Mouse (Mus musculus) CH12.LX (cell line): ENCODE data around the gene Ccdc182. TPM values are rescaled to one million over a fixed set of nuclear protein-coding genes. Genes with fewer than 3 reads are reported as not detected.
A peak's percentile ranks its signal among the peaks of the same experiment; 100 is the strongest.

Experiments
- DNase-seq: peaks from one replicate; pipeline ENCODE4 v3.0.0-alpha.2; 2013; ENCODE audit errors: extremely low read depth
- H3K27ac ChIP-seq: 2 replicates; pipeline ENCODE4 v1.5.1; 2012; ENCODE audit warnings: low read depth, mild to moderate bottlenecking, control low read depth, moderate library complexity; ENCODE audit not compliant: insufficient read depth
- H3K27me3 ChIP-seq: replicated peaks from 2 replicates; pipeline ENCODE3; 2012; ENCODE audit warnings: inconsistent platforms
- H3K36me3 ChIP-seq, 2 experiments: replicated peaks in 1 of 2; 2 replicates each; pipeline versions ENCODE3 to v1.6.1; 2012; ENCODE audit warnings: inconsistent platforms in 1 of 2, low read length in 1 of 2, mild to moderate bottlenecking in 1 of 2, mixed read lengths in 1 of 2, moderate library complexity in 1 of 2; ENCODE audit not compliant: control insufficient read depth in 1 of 2, insufficient read depth in 1 of 2
- H3K4me1 ChIP-seq, 2 experiments: 2 replicates each; pipeline ENCODE4 v1.6.1; 2012; ENCODE audit warnings: inconsistent platforms in 1 of 2, moderate library complexity in 1 of 2; ENCODE audit not compliant: insufficient read depth in 2 of 2, control insufficient read depth in 1 of 2
- H3K4me2 ChIP-seq: 2 replicates; pipeline ENCODE4 v1.6.1; 2012; ENCODE audit warnings: low read depth, mild to moderate bottlenecking, control low read depth; ENCODE audit not compliant: poor library complexity, insufficient read depth, severe bottlenecking
- H3K4me3 ChIP-seq, 3 experiments: fragments of 150-350 bp in 1 of 3; sonication (generic) in 1 of 3; replicated peaks in 1 of 3; 2 replicates each; pipeline versions ENCODE3 to v1.5.1; 2011 to 2012; ENCODE audit warnings: low read depth in 2 of 3, low read length in 2 of 3, mild to moderate bottlenecking in 2 of 3, moderate library complexity in 2 of 3, control low read depth in 1 of 3, improper control_type of control experiment in 1 of 3, inconsistent platforms in 1 of 3, mixed read lengths in 1 of 3; ENCODE audit not compliant: poor library complexity in 1 of 3
- H3K79me2 ChIP-seq: replicated peaks from 2 replicates; pipeline ENCODE4 v1.6.1; 2012; ENCODE audit warnings: mild to moderate bottlenecking, moderate library complexity; ENCODE audit not compliant: control insufficient read depth, poor library complexity, insufficient read depth, severe bottlenecking; ENCODE audit errors: extremely low read depth
- H3K9ac ChIP-seq: 2 replicates; pipeline ENCODE4 v1.6.1; 2012; ENCODE audit warnings: low read depth, mild to moderate bottlenecking, control low read depth, moderate library complexity; ENCODE audit not compliant: insufficient read depth
- H3K9me3 ChIP-seq: replicated peaks from 2 replicates; pipeline ENCODE3; 2012; ENCODE audit warnings: low read length, inconsistent platforms, mixed read lengths
- BHLHE40 ChIP-seq: IDR thresholded peaks from 2 replicates; pipeline ENCODE4 v1.6.1; 2011; ENCODE audit warnings: mild to moderate bottlenecking, low read depth, low read length, improper control_type of control experiment
- CHD2 ChIP-seq: IDR thresholded peaks from 2 replicates; pipeline ENCODE4 v1.6.1; 2011; ENCODE audit warnings: low read length, improper control_type of control experiment
- CTCF ChIP-seq, 2 experiments: IDR thresholded peaks in 1 of 2; conservative IDR thresholded peaks in 1 of 2; 2 replicates each; pipeline ENCODE4 v1.5.1; 2011 to 2012; ENCODE audit warnings: low read depth in 2 of 2, low read length in 2 of 2, improper control_type of control experiment in 1 of 2, inconsistent platforms in 1 of 2, mild to moderate bottlenecking in 1 of 2, moderate library complexity in 1 of 2
- E2F4 ChIP-seq: IDR thresholded peaks from 2 replicates; pipeline ENCODE4 v1.6.1; 2011; ENCODE audit warnings: low read depth, low read length, improper control_type of control experiment; ENCODE audit not compliant: insufficient replicate concordance
- HCFC1 ChIP-seq: IDR thresholded peaks from 2 replicates; pipeline ENCODE4 v1.6.1; 2012; ENCODE audit warnings: low read depth, mild to moderate bottlenecking, inconsistent platforms, low read length, improper control_type of control experiment
- IRF4 ChIP-seq: IDR thresholded peaks from 2 replicates; pipeline ENCODE4 v1.6.1; 2014; ENCODE audit warnings: low read depth, mild to moderate bottlenecking, inconsistent platforms, low read length, improper control_type of control experiment
- JUND ChIP-seq: conservative IDR thresholded peaks from 2 replicates; pipeline ENCODE4 v1.6.1; 2011; ENCODE audit warnings: low read depth, low read length, improper control_type of control experiment
- KAT2A ChIP-seq: IDR thresholded peaks from 2 replicates; pipeline ENCODE4 v1.6.1; 2012; ENCODE audit warnings: low read length, improper control_type of control experiment, inconsistent platforms; ENCODE audit not compliant: insufficient replicate concordance
- MAFK ChIP-seq: IDR thresholded peaks from 2 replicates; pipeline ENCODE4 v1.6.1; 2011; ENCODE audit warnings: low read length, improper control_type of control experiment; ENCODE audit not compliant: insufficient replicate concordance
- MAX ChIP-seq: IDR thresholded peaks from 2 replicates; pipeline ENCODE4 v1.6.1; 2011; ENCODE audit warnings: low read length, improper control_type of control experiment
- MXI1 ChIP-seq: IDR thresholded peaks from 2 replicates; pipeline ENCODE4 v1.6.1; 2011; ENCODE audit warnings: mild to moderate bottlenecking, low read depth, low read length, improper control_type of control experiment
- RAD21 ChIP-seq: IDR thresholded peaks from 2 replicates; pipeline ENCODE4 v1.6.1; 2011; ENCODE audit warnings: low read depth, mild to moderate bottlenecking, low read length, improper control_type of control experiment, moderate library complexity
- SIN3A ChIP-seq: IDR thresholded peaks from 2 replicates; pipeline ENCODE4 v1.6.1; 2012; ENCODE audit warnings: low read length, improper control_type of control experiment, inconsistent platforms
- SMC3 ChIP-seq: IDR thresholded peaks from 2 replicates; pipeline ENCODE4 v1.6.1; 2011; ENCODE audit warnings: low read depth, low read length, improper control_type of control experiment
- TBP ChIP-seq: conservative IDR thresholded peaks from 2 replicates; pipeline ENCODE4 v1.6.1; 2011; ENCODE audit warnings: low read depth, low read length, improper control_type of control experiment
- USF1 ChIP-seq: IDR thresholded peaks from 2 replicates; pipeline ENCODE4 v1.6.1; 2014; ENCODE audit warnings: low read depth, mild to moderate bottlenecking, inconsistent platforms, low read length, improper control_type of control experiment
- ZC3H11A ChIP-seq: IDR thresholded peaks from 2 replicates; pipeline ENCODE4 v1.6.1; 2012; ENCODE audit warnings: low read depth, mild to moderate bottlenecking, inconsistent platforms, low read length, improper control_type of control experiment
- ZMIZ1 ChIP-seq: IDR thresholded peaks from 2 replicates; pipeline ENCODE4 v1.6.1; 2012; ENCODE audit warnings: low read depth, mild to moderate bottlenecking, inconsistent platforms, low read length, improper control_type of control experiment
- ZNF384 ChIP-seq: IDR thresholded peaks from 2 replicates; pipeline ENCODE4 v1.6.1; 2012; ENCODE audit warnings: low read depth, low read length, improper control_type of control experiment, inconsistent platforms
- dilution Hi-C: fragments of 300-500 bp; cut with MboI; formaldehyde crosslinking; loops from 2 replicates; pipeline ENCODE4 v1.14.3; 2020; ENCODE audit warnings: low sequenced_read_pairs; ENCODE audit not compliant: extremely low pct_unique_long_range_greater_than_20kb, extremely low pct_ligation_motif_present
- in situ Hi-C: fragments of 300-500 bp; cut with MboI; formaldehyde crosslinking; loops from 3 replicates; pipeline ENCODE4 v1.14.3; 2019; ENCODE audit warnings: low sequenced_read_pairs, low pct_ligation_motif_present, low pct_unique_long_range_greater_than_20kb, mixed read lengths
- polyA plus RNA-seq: library from polyadenylated mRNA; unstranded; fragments of >175 nt; gene quantifications from 2 replicates; pipeline ENCODE4 v1.2.1, GENCODE M21; 2012; ENCODE audit warnings: low read depth; ENCODE audit not compliant: insufficient read length
- total RNA-seq, 2 experiments: library from RNA; depleted of rRNA; stranded (reverse); fragments of 300-350 nt in 1 of 2; fragments of >200 nt in 1 of 2; gene quantifications; 2 replicates each; pipeline ENCODE4 v1.2.3; 2012 to 2014

Ccdc182 gene
- total and polyA plus RNA-seq, 3 experiments, result not detected

DNA sequence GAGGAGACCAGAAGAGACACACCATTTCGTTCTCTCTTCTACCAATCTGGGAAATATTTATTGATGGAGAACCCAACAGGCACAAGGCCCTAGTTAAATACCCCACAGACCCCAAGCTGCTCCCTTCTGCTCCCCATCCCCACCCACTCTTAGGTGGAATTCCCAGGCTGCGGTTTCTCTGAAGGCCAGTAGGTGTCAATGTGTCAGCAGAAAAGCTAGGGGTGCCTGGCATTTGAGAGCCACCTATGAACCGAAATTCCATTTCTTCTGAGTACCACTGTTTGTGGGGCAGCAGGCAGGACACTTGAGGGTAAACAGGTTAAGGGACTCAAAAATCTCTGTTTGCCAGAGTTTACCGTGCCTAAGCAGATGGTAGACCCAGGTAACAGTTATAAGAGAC lies 2.2 kb upstream of the Ccdc182 start:
- dilution Hi-C loops, result no loop called here
- H3K36me3 ChIP-seq, result no peaks in the 10 kb centered on the region
- no peak overlapping the region for H3K27ac ChIP-seq
- no peak overlapping the region for H3K9ac ChIP-seq
- H3K27me3 ChIP-seq, result no peaks in the 10 kb centered on the region
- no peak overlapping the region for H3K4me3 ChIP-seq
- H3K79me2 ChIP-seq, result no peaks in the 10 kb centered on the region
- H3K9me3 ChIP-seq, result no peaks in the 10 kb centered on the region
- H3K4me1 ChIP-seq, result no peaks in the 10 kb centered on the region
- in situ Hi-C loops, result loop anchor here (10.0 kb wide), 1 partner anchor 533 kb away; no protein-coding TSS in a partner anchor
- TF ChIP-seq ZC3H11A (peak; percentile 44), SMC3 (peak; percentile 74), IRF4 (0 out of 2 replicates have a peak, but pooled peaks have one; percentile 11), JUND (no peak), CTCF (conservative IDR thresholded peaks at IDR 0.05 in 1 of 2, IDR thresholded peaks at IDR 0.05 in 1 of 2; ENCODE audit: low read depth in 2 of 2, low read length in 2 of 2) (peak in 1 of 2 experiments; percentile 81; a peak in 2 of 4 replicates), RAD21 (peak; percentile 85), ZMIZ1 (no peak)
- DNase-seq, result peak; percentile 17
- no peak overlapping the region for H3K4me2 ChIP-seq

- DNase-seq, result no peak
- dilution Hi-C loops (no loop called here), in situ Hi-C loops (loop anchor here (10.0 kb wide), 1 partner anchor 530 kb away; no protein-coding TSS in a partner anchor)
- Histone ChIP-seq H3K9me3 (no peaks in the 10 kb centered on the region), H3K9ac (no peak overlapping the region), H3K4me3 (no peak overlapping the region), H3K27ac (no peak overlapping the region), H3K4me2 (no peak overlapping the region), H3K79me2 (no peaks in the 10 kb centered on the region), H3K36me3 (no peaks in the 10 kb centered on the region), H3K4me1 (no peaks in the 10 kb centered on the region), H3K27me3 (no peaks in the 10 kb centered on the region)
- no peak for TF ChIP-seq ZMIZ1
- TF ChIP-seq USF1, result no peak
- TF ChIP-seq HCFC1, result no peak
- TF ChIP-seq ZNF384, result no peak
- no peak for TF ChIP-seq SMC3
- TF ChIP-seq BHLHE40, result no peak
- TF ChIP-seq MAX, result no peak
- no peak for TF ChIP-seq MAFK
- no peak for TF ChIP-seq MXI1
- no peak for TF ChIP-seq TBP
- no peak for TF ChIP-seq SIN3A
- no peak for TF ChIP-seq JUND
- TF ChIP-seq CHD2, result no peak
These were observed 494 bp downstream of the Ccdc182 start for GRCm38 (mm10) chr11:88294394-88294710.

DNA sequence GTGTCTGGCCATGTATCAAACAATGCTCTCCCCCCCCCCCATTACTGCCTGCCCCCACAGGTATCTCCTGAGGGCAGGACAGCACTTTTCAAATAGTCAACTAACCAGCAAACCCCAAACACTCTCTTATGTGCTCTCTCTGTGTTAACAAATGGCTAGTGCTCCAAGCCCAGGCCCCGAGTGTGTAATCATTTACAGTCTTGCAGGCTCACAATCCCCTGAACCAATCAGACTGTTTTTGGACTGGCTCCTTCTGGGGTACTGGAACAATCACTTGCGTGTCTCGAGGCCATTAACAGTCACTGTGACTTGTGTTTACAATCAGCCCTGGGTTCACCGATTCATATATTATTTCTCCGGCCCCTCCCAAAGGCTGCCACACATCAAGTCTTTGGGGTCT lies 1.4 kb downstream of the Ccdc182 start:
- no peaks in the 10 kb centered on the region for H3K9me3 ChIP-seq
- in situ Hi-C loops (loop anchor here (10.0 kb wide), 1 partner anchor 530 kb away; no protein-coding TSS in a partner anchor), dilution Hi-C loops (no loop called here)
- no peak overlapping the region for H3K9ac ChIP-seq
- no peaks in the 10 kb centered on the region for H3K4me1 ChIP-seq
- H3K4me3 ChIP-seq, result no peak overlapping the region
- no peaks in the 10 kb centered on the region for H3K79me2 ChIP-seq
- H3K27ac ChIP-seq, result no peak overlapping the region
- TF ChIP-seq E2F4, result no peak
- TF ChIP-seq KAT2A, result no peak
- DNase-seq, result no peak
- H3K27me3 ChIP-seq, result no peaks in the 10 kb centered on the region
- no peaks in the 10 kb centered on the region for H3K36me3 ChIP-seq
- H3K4me2 ChIP-seq, result no peak overlapping the region
